Mouse (Mus musculus) left cerebral cortex, postnatal 25 days (tissue): ENCODE data around the gene Depdc1b. TPM values are rescaled to one million over a fixed set of nuclear protein-coding genes. Genes with fewer than 3 reads are reported as not detected.

Source experiments
- DNase-seq, 2 experiments: peaks; one replicate each; pipeline ENCODE4 v3.0.0; 2022; ENCODE audit warnings: low spot score in 2 of 2, mixed read lengths in 1 of 2
- intact Hi-C: fragments of 180-260 bp; cut with DNase I; formaldehyde crosslinking; loops from one replicate; pipeline ENCODE4 v1.15.1; 2025
- total RNA-seq, 2 experiments: library from RNA; stranded (reverse); gene quantifications; 2 replicates each; pipeline ENCODE4 v1.2.3; 2021

The Depdc1b gene
- total RNA-seq, 2 experiments from 2014 or later, result 0.37 to 1.1 TPM

GRCm38 (mm10) chr13:108304680-108305079 is 11.5 kb upstream of the Depdc1b start:
- DNase-seq, result no peak
- intact Hi-C loops, result no loop called here

- DNase-seq, result no peak
- intact Hi-C loops, result loop anchor here (1.0 kb wide), 1 partner anchor 102 kb away; the partner anchor contains the start of gene Elovl7
These were observed 363 bp downstream of the Depdc1b start for GRCm38 (mm10) chr13:108316487-108316903.

GRCm38 (mm10) chr13:108317414-108317813 is 1.3 kb downstream of the Depdc1b start:
- intact Hi-C loops, result no loop called here
- no peak for DNase-seq

GRCm38 (mm10) chr13:108319028-108319427 is 2.9 kb downstream of the Depdc1b start:
- no peak for DNase-seq
- intact Hi-C loops, result no loop called here

GRCm38 (mm10) chr13:108320216-108320615 is 4.1 kb downstream of the Depdc1b start:
- intact Hi-C loops, result no loop called here
- DNase-seq, result no peak

GRCm38 (mm10) chr13:108322466-108322865 is 6.3 kb downstream of the Depdc1b start:
- intact Hi-C loops, result no loop called here

GRCm38 (mm10) chr13:108323317-108323716 is 7.2 kb downstream of the Depdc1b start:
- no peak for DNase-seq
- intact Hi-C loops, result no loop called here

More at GRCm38 (mm10) chr13:108322466-108322865, 6.3 kb downstream of the Depdc1b start:
- no peak for DNase-seq

- DNase-seq, result peak in 1 of 2 experiments; percentile 53
- intact Hi-C loops, result no loop called here
These were observed 8.0 kb downstream of the Depdc1b start for GRCm38 (mm10) chr13:108323866-108324829.

GRCm38 (mm10) chr13:108325871-108326270 is 9.7 kb downstream of the Depdc1b start:
- no peak for DNase-seq
- intact Hi-C loops, result no loop called here

- intact Hi-C loops, result no loop called here
- no peak for DNase-seq
These were observed 10.2 kb downstream of the Depdc1b start for GRCm38 (mm10) chr13:108326351-108326750.

- DNase-seq, result no peak
- intact Hi-C loops, result no loop called here
These were observed 10.9 kb downstream of the Depdc1b start for GRCm38 (mm10) chr13:108327047-108327446.

GRCm38 (mm10) chr13:108328406-108329180 is 12.5 kb downstream of the Depdc1b start:
- intact Hi-C loops, result loop anchor here (1.0 kb wide), 1 partner anchor 137 kb away; no protein-coding TSS in a partner anchor
- DNase-seq, result no peak

- DNase-seq, result peak in 1 of 2 experiments; percentile 17
- intact Hi-C loops, result loop anchor here (1.0 kb wide), 1 partner anchor 138 kb away; no protein-coding TSS in a partner anchor
These were observed 13.6 kb downstream of the Depdc1b start for GRCm38 (mm10) chr13:108329693-108330092.

GRCm38 (mm10) chr13:108335257-108336003 is 19.3 kb downstream of the Depdc1b start:
- intact Hi-C loops, result no loop called here
- DNase-seq, result no peak

GRCm38 (mm10) chr13:108336192-108336591 is 20.1 kb downstream of the Depdc1b start:
- DNase-seq, result no peak
- intact Hi-C loops, result no loop called here

GRCm38 (mm10) chr13:108337340-108337739 is 21.2 kb downstream of the Depdc1b start:
- DNase-seq, result no peak

GRCm38 (mm10) chr13:108338076-108338836 is 22.1 kb downstream of the Depdc1b start:
- no peak for DNase-seq
- intact Hi-C loops, result no loop called here

More at GRCm38 (mm10) chr13:108337340-108337739, 21.2 kb downstream of the Depdc1b start:
- intact Hi-C loops, result no loop called here

GRCm38 (mm10) chr13:108339907-108340596 is 23.9 kb downstream of the Depdc1b start:
- intact Hi-C loops, result no loop called here
- DNase-seq, result no peak
